Mouse (Mus musculus) mesoderm, embryonic 11.5 days (tissue): ENCODE results near the gene Aifm1.

Experiments used
- DNase-seq: peaks from one replicate; pipeline ENCODE4 v3.0.0-alpha.2; 2012; ENCODE audit warnings: low read depth, low spot score

The Aifm1 gene

DNA sequence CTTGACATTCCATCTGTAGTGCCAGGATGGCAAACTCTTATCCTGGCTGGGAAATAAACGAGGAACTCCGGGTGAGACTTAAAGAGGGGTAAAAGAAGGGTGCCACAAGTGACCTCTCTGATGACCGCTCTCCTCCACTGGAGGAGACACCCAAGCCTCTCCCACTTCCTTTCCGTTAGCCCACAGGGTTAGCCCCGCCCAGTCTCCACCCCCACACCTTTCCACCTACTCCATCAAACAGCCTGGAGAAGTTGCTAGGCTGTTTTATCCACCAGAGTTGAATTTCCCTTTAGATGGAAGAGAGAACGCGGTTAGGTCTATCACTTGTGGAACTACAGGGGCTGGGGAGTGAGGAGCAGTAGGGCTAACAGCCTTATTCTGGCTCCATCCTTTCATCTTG is 88.1 kb downstream of the Aifm1 start:
- DNase-seq = no peak
